Mouse (Mus musculus) T-cell, adult 2 months (primary cell): ENCODE data around the gene Haspin.

Experiments used
- DNase-seq: peaks from one replicate; pipeline ENCODE4 v3.0.0; 2022; ENCODE audit warnings: low spot score

The Haspin gene

DNA sequence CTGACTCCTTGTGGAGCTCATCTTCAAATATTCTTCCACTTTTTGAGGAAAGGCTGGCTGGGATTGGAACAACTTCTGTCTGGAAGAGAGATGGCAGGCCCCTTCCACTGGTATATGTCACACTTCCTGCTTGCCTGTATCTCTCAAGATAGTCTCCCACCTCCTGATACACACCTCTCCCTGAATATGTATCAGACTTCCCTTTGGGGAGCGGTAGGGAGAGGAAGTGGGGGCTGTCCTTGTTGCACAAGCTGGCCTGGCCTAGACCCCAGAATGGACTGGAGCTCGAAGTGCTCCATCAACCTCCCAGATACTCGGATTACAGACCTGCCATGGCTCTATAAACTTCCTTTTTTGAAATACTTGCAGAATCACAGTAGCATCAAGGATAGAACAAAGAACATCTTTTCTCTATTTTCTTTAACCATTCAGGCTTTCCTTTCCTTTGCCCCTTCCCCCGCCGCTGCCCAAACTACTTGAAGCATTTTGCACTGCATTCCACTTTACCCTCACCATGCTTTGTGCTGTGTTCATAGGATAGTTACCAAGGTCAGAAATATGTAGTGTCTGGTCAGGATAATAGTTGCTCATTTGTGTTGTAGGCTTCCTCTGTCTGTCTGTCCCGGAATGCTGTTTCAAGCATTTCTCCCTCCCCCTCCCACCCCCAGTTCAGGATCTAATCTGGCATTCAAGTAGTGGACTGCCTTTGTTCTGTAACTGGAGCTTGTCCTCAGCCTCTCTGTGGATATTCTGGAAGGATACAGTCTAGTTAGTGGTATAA is 50.2 kb downstream of the Haspin start:
- no peak for DNase-seq
